Mouse (Mus musculus) natural killer cell, adult 2 months (primary cell): Measurements from ENCODE around the gene Epb41l4b.

Source experiments
- DNase-seq, 2 experiments: peaks; one replicate each; pipeline ENCODE4 v3.0.0; 2022; ENCODE audit warnings: low spot score in 2 of 2

The Epb41l4b gene

GRCm38 (mm10) chr4:57153068-57153835, 10.0 kb upstream of the Epb41l4b start:
- no peak for DNase-seq

- no peak for DNase-seq
Observed at GRCm38 (mm10) chr4:57148182-57148581, 4.9 kb upstream of the Epb41l4b start.

DNA sequence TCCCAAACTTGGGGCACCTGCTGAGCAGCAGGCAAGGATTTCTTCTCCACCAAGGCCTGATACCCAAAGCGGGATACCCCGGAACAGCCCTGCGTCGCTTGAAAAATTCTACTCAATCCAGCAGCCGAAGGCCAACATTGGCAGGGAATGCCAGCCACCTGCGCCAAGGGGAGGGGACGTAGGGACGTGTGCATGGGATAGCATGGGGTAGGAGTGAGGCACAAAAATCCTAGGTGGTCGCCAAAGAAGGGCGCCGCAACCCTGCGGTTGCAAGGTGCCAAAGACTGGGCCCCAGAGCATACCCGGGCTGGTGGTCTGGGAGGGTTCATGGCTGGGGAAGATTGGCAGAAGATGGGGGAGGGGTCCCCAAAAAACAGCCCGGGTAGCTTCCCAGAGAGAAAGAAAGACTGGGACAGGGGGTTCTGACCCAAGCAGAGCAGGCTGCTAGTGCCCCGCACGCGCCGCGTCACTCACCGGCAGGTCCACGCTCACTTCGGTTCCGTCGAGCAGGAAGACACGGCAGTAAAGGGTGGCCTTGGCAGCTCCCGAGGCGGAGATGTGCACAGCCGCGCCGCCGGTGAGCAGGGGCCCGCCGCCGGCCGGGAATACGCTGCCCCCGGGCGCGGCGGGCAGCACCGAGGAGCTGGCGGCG, 737 bp downstream of the Epb41l4b start:
- no peak for DNase-seq

DNA sequence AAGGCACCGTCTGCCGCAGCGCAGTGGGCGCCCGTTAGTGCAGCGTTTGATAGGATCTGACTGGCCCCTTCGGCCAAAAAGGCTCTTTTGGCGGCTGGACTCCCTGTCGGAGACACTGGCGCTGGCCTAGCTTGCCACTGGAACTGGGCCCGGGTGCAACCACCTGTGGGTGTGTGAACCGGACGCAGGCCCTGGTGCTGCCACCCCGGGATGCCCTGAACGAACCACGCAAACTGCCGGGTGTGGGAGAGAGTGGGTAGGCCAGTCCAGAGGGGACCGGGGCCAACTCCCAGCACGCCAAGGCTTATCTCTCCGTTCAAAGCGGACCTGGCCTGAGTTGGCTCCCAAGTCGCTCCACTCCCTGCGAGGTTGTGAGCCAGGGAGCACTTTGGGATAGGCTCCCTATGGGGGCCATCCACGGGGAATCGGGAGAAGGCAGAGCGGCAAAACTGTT, 1.3 kb downstream of the Epb41l4b start:
- no peak for DNase-seq

- DNase-seq, result no peak
Observed at GRCm38 (mm10) chr4:57140992-57141717, 2.1 kb downstream of the Epb41l4b start.

GRCm38 (mm10) chr4:57140200-57140799, 2.9 kb downstream of the Epb41l4b start:
- DNase-seq, result no peak

DNA sequence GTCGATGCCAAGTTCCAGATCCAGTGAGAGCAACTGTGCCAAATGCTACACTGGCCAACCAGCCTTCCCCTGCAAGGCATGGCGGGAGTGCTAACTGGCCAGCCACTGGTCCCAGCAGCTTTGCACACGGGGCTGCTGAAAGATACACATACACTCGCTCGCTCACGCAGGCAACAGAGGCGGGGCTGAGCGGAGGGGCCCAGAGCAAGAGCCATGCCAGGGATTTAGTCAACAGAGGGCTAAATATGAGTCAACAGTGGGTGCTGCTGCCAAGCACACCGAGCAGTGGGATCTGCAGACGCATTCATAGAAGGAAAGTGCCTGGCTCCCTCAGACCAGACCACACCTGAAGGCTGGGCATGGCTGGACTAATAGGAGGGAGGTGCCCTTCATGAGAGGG, 3.8 kb downstream of the Epb41l4b start:
- DNase-seq, result no peak

GRCm38 (mm10) chr4:57138093-57138440, 5.2 kb downstream of the Epb41l4b start:
- no peak for DNase-seq

GRCm38 (mm10) chr4:57137371-57138092, 5.7 kb downstream of the Epb41l4b start:
- DNase-seq, result no peak

- no peak for DNase-seq
Observed at GRCm38 (mm10) chr4:57135431-57135830, 7.8 kb downstream of the Epb41l4b start.

DNA sequence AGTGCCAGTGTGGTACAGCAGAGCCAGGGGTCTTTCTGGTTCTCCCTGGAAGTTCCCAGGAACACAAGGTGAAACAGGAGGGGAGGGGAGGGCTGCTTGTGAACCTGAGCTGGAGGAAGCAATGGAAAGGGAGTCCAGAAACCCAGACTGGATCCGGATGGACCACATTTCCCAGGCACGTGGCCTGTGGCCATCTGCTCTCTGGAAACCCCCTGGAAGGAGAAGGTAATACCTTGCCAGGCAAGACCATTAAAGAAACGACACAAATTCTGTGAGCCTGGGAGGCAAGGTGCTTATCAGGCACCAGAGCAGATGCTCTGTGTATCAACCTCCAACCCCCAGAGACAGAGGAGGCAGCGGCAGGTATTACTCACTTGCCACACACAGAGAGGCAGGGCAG, 8.7 kb downstream of the Epb41l4b start:
- no peak for DNase-seq

DNA sequence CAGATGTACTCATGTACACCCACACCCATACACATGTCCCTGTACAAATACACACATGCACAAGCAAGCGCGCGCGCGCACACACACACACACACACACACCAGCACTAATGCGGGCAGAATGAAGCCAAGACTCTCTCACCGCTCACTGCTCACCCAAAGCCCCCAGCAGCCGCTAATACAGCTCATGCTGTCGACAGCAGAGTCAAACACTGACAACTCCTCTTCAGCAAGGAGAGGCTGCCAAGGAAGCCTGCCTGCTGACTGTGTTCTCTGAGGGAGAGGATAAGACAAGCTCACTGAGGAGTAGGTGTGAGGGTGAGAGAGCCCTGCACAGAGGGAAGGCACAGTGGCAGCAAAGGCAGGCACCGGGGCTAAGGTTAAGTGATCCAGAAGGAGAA, 11.4 kb downstream of the Epb41l4b start:
- DNase-seq, result no peak

GRCm38 (mm10) chr4:57129718-57130515, 13.3 kb downstream of the Epb41l4b start:
- DNase-seq, result no peak

- no peak for DNase-seq
Observed at GRCm38 (mm10) chr4:57123003-57123402, 20.2 kb downstream of the Epb41l4b start.

DNA sequence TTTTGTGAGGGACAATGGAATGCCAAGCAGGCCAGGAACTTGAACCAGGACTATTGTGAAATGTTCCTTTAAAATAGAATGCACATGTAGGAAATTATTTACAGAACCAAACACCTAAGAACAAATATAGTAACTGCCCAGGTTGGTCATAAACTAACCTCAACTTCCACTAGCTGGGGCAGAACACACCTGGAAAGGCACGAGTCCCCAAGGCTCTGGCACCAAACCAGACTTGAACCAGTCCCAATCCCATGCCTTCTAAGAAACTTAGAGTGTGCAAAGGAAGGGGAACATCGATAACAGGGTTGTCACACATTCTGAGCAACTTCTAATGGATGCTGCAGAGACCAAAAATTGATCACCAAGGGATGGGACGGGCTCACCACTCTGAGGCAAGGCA, 21.1 kb downstream of the Epb41l4b start:
- no peak for DNase-seq

DNA sequence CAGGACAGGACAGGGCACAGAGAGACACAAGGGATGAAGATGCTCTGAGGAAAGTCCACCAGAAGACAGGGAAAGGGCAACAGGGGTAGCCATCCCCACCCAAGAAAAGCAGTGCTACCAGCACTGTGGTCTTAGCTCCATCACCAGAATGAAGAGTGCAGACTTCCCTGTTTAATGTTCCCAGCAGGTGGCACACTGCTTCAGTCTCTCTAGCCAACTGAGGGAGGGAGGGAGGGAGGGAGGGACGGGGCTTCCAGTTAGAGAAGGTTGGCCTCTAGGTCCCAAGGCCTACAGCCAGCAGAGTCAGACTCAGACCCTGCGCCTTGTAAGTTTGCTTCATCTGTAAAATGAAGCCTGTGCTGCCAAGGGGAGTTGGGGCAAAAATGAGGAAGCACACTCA, 22.7 kb downstream of the Epb41l4b start:
- no peak for DNase-seq

DNA sequence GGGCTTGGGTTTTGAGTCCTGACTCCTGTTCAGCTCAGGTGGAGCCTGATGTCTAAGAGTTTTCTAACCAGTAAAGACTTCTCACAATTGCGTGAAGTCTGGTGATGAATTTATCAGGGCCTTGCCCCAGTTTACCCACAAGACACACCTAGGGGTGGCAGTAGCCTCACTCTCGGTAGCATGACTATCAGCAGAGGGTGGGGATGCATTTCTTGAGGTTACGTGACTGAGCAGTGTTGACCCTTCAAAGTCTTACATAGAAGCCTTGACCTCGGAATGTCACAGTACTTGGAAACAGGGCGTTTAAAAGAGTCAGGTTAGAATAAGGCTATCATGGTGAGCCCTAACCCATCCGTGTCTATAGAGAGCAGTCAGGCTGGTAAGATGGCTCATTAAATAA, 23.3 kb downstream of the Epb41l4b start:
- no peak for DNase-seq

- no peak for DNase-seq
Observed at GRCm38 (mm10) chr4:57118883-57119282, 24.4 kb downstream of the Epb41l4b start.

GRCm38 (mm10) chr4:57116278-57116677, 27.0 kb downstream of the Epb41l4b start:
- no peak for DNase-seq

DNA sequence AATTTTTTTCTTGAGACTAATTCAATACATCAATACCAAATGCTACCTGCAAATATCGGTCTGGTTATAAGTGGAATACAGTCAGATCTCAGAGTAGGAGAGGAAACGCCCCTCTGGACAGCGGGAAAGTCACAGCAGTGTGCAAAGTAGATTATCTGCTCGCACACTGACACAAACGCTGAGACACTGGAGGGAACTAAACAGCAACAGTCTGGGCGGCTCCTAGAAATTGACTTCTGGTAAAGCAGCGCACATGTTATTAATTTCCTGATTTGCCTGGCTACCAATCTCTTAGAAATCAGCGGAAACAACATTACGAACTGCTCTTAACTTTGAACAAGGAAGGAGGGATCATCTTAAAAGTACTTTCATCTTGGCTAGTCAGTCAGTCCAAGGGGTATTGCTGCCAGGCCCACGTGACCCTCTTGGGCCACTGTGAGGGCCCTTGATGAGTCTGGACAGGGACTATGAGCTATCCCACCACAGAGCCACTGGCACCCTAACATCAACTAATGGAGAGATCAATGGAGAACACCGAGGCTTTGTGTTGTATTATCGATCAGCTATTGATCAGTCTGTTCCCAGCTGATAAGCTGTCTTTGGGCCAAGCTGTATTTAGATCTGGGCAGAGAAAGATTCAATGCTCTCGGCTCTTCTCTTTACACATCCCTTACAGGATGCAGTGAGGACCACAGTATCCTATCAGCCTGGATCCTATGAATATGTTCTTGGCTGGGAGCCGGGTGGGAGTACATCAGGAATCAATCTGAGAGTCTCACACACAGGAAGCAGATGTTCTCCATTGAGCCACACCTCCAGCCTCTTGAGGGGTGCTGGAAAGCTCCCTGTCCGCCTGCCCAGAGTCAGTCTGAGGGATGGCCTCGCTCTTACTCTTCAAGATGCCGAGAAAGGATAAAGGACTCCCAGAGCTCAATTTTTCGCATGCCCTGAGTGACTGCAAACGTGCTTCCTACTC, 28.3 kb downstream of the Epb41l4b start:
- DNase-seq, result no peak
